Mouse (Mus musculus): ENCODE measurements around the gene Etnk2.

GRCm38 (mm10) chr1:133404005-133404404, 40.6 kb downstream of the Etnk2 start:
- TF ChIP-seq POLR2A (IDR thresholded peaks at IDR 0.05; ENCODE audit: control insufficient read depth, extremely low read depth, insufficient read depth, low read length, poor library complexity): no peak
- TF ChIP-seq CTCF (IDR thresholded peaks at IDR 0.05; ENCODE audit: borderline replicate concordance, control insufficient read depth, extremely low read depth, insufficient read depth, low read length, poor library complexity): no peak

Data from thymus, adult 2 months (tissue).